Mouse (Mus musculus): Measurements from ENCODE around the gene Mapk8ip1. TPM values are rescaled to one million over a fixed set of nuclear protein-coding genes. Genes with fewer than 3 reads are reported as not detected.
"Not testable (repeated sequence)": the region's sequence is repeated elsewhere in the genome, so short reads cannot be mapped to it uniquely, and the experiment has no call there.

Mapk8ip1 gene
- total and polyA plus RNA-seq, 3 experiments = 3.8 to 7.1 (median 4.5) TPM

DNA sequence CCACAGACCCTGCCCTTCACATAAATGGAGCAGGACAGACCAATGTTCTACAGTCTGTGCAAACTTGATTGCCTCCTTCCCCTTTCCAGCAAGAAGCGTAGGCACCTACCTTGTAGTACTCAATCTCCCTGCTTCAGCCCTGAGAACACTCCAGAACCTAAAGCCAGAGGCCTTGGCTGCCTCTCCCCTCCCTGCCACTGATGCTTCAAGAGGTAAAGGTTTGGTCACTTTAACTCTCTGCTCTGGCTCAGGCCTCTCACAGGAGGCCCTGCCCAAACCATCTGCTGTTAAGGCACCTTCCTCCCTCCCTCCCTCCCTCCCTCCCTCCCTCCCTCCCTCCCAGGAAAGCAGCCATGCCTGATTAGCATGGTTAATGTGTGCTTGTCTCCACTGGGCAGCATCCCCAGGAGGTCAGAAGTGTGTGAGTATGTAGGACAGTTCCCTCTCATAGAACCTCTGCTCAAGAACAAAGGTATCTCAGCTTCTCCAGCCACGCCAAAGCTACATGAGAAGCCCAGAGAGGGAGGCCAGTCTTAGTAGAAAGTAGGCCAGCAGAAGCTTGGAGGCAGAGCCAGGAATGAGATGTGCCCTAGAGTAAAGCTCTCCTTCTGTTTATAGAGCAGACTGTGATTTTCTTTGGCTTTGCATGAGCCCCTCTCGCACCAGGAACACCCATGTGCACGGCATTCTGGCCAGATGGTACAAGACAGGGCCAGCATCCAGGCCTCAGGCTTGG, 1.7 kb upstream of the Mapk8ip1 start:
- Histone ChIP-seq H3K79me2 (replicated peaks; ENCODE audit: control insufficient read depth, insufficient read depth, low read length) (no peaks in the 10 kb centered on the region), H3K4me3 (no peak overlapping the region), H3K27ac (no peak overlapping the region), H3K36me3 (ENCODE audit: control insufficient read depth, insufficient read depth, low read length) (no peaks in the 10 kb centered on the region), H3K9ac (ENCODE audit: low read depth, low read length) (no peak overlapping the region), H3K4me1 (ENCODE audit: control insufficient read depth, insufficient read depth, low read length) (peaks cover 2% of the 10 kb centered on the region; the same call in 1 of the 2 replicates), H3K27me3 (ENCODE audit: control insufficient read depth, insufficient read depth, low read length) (0 out of 2 replicates have a peak, but pooled peaks cover 1% of the 10 kb centered on the region)
- intact Hi-C loops (cut with DNase I) = no loop called here
- TF ChIP-seq EP300 (IDR thresholded peaks at IDR 0.05; ENCODE audit: insufficient read depth, low read depth, low read length) (no peak), POLR2A (IDR thresholded peaks at IDR 0.05; ENCODE audit: insufficient read depth, low read depth, low read length) (no peak), CTCF (IDR thresholded peaks at IDR 0.05) (no peak)
- WGBS = 71% methylated on average over 4 of the region's 4 CpGs
- DNase-seq = no peak

GRCm38 (mm10) chr2:92400682-92401081, 381 bp downstream of the Mapk8ip1 start:
- H3K9ac ChIP-seq (ENCODE audit: low read depth, low read length) = peak overlapping the region; percentile 59; the same call in 1 of the 2 replicates
- H3K4me1 ChIP-seq (ENCODE audit: control insufficient read depth, insufficient read depth, low read length) = peaks cover 2% of the 10 kb centered on the region; the same call in 1 of the 2 replicates
- no peaks in the 10 kb centered on the region for H3K36me3 ChIP-seq (ENCODE audit: control insufficient read depth, insufficient read depth, low read length)
- H3K27ac ChIP-seq = no peak overlapping the region
- intact Hi-C loops (cut with DNase I) = no loop called here
- H3K27me3 ChIP-seq (ENCODE audit: control insufficient read depth, insufficient read depth, low read length) = 0 out of 2 replicates have a peak, but pooled peaks cover 1% of the 10 kb centered on the region
- no peak for DNase-seq
- TF ChIP-seq EP300 (IDR thresholded peaks at IDR 0.05; ENCODE audit: insufficient read depth, low read depth, low read length) = no peak
- no peak for TF ChIP-seq POLR2A (IDR thresholded peaks at IDR 0.05; ENCODE audit: insufficient read depth, low read depth, low read length)
- no peak for TF ChIP-seq CTCF (IDR thresholded peaks at IDR 0.05)
- no peaks in the 10 kb centered on the region for H3K79me2 ChIP-seq (replicated peaks; ENCODE audit: control insufficient read depth, insufficient read depth, low read length)
- peak overlapping the region; percentile 33 for H3K4me3 ChIP-seq
- WGBS = 9% methylated on average over 22 of the region's 22 CpGs

- H3K27ac ChIP-seq; intact Hi-C loops (cut with DNase I); H3K9ac ChIP-seq (ENCODE audit: low read depth, low read length); H3K4me3 ChIP-seq; DNase-seq; H3K36me3 ChIP-seq (ENCODE audit: control insufficient read depth, insufficient read depth, low read length); H3K4me1 ChIP-seq (ENCODE audit: control insufficient read depth, insufficient read depth, low read length); H3K27me3 ChIP-seq (ENCODE audit: control insufficient read depth, insufficient read depth, low read length); H3K79me2 ChIP-seq (replicated peaks; ENCODE audit: control insufficient read depth, insufficient read depth, low read length): not testable (repeated sequence)
- 91% methylated on average over 4 of the region's 4 CpGs for WGBS
These were observed 1.2 kb downstream of the Mapk8ip1 start for GRCm38 (mm10) chr2:92399877-92400276.

DNA sequence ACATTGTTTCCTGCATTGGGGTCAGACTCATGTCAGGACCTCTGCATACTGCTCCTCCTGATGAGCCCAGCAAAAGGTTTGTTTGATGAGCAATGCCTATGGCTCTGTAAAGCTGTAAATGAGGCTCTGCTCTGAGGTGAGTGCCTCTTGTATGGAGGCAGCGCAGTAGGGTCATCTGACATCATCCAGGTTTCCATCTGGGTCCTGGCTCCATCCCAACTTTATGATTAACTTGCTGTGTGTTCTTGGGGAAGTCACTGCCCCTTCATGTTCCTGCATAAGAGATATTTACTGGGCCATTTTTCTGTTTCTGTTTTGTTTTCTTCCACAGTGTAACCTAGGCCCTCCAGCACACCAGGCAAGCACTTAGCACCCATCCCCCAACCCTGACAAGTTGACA, 3.6 kb downstream of the Mapk8ip1 start:
- no peak for DNase-seq
- WGBS = 60% methylated on average over 1 of the region's 1 CpGs
- no peak for TF ChIP-seq CTCF (IDR thresholded peaks at IDR 0.05)
- no peak for TF ChIP-seq POLR2A (IDR thresholded peaks at IDR 0.05; ENCODE audit: insufficient read depth, low read depth, low read length)
- TF ChIP-seq EP300 (IDR thresholded peaks at IDR 0.05; ENCODE audit: insufficient read depth, low read depth, low read length) = no peak
- H3K79me2 ChIP-seq (replicated peaks; ENCODE audit: control insufficient read depth, insufficient read depth, low read length) = no peaks in the 10 kb centered on the region
- no peak overlapping the region for H3K9ac ChIP-seq (ENCODE audit: low read depth, low read length)
- H3K27me3 ChIP-seq (ENCODE audit: control insufficient read depth, insufficient read depth, low read length) = 0 out of 2 replicates have a peak, but pooled peaks cover 1% of the 10 kb centered on the region
- no peak overlapping the region for H3K4me3 ChIP-seq
- H3K4me1 ChIP-seq (ENCODE audit: control insufficient read depth, insufficient read depth, low read length) = peaks cover 2% of the 10 kb centered on the region; the same call in 1 of the 2 replicates
- no peak overlapping the region for H3K27ac ChIP-seq
- H3K36me3 ChIP-seq (ENCODE audit: control insufficient read depth, insufficient read depth, low read length) = no peaks in the 10 kb centered on the region
- intact Hi-C loops (cut with DNase I) = no loop called here

- Histone ChIP-seq H3K27ac (no peak overlapping the region), H3K4me3 (no peak overlapping the region), H3K79me2 (replicated peaks; ENCODE audit: control insufficient read depth, insufficient read depth, low read length) (no peaks in the 10 kb centered on the region), H3K27me3 (ENCODE audit: control insufficient read depth, insufficient read depth, low read length) (no peaks in the 10 kb centered on the region), H3K4me1 (ENCODE audit: control insufficient read depth, insufficient read depth, low read length) (no peaks in the 10 kb centered on the region), H3K36me3 (ENCODE audit: control insufficient read depth, insufficient read depth, low read length) (no peaks in the 10 kb centered on the region), H3K9ac (ENCODE audit: low read depth, low read length) (no peak overlapping the region)
- no peak for DNase-seq
- no peak for TF ChIP-seq CTCF (IDR thresholded peaks at IDR 0.05)
- no peak for TF ChIP-seq EP300 (IDR thresholded peaks at IDR 0.05; ENCODE audit: insufficient read depth, low read depth, low read length)
- TF ChIP-seq POLR2A (IDR thresholded peaks at IDR 0.05; ENCODE audit: insufficient read depth, low read depth, low read length) = no peak
- 85% methylated on average over 3 of the region's 3 CpGs for WGBS
- intact Hi-C loops (cut with DNase I) = no loop called here
These were observed 5.5 kb downstream of the Mapk8ip1 start for GRCm38 (mm10) chr2:92395535-92395934.
